Comparison of ENCODE assay signal across 10 mouse cellular contexts in genomic region chr1:120340419-120341171, GRCm38 (mm10). TPM values are rescaled to one million over a fixed set of nuclear protein-coding genes. Genes with fewer than 3 reads are reported as not detected.
DNase-seq lines count a peak whose midpoint lies in the region; ATAC-seq and TF ChIP-seq lines count a peak whose summit lies in the region.
"Had no signal": no experiment of that assay in that cellular context is flagged by ENCODE, and none has a peak within 500 bp of the region (broad histone marks: within the 10 kb centered on the region; RNA-seq: fewer than 3 reads in every experiment).

TSS of gene C1ql2 (plus strand) at chr1:120340582.

- H3K9me3 ChIP-seq in midbrain, embryonic 15.5 days, result no peaks in the 10 kb centered on the region

- under 1% methylated on average over 73 of the region's 73 CpGs for WGBS in midbrain, embryonic 15.5 days

- H3K27ac ChIP-seq in layer of hippocampus, adult 2 months, result peak within 1 kb of the TSS; percentile 93
- H3K27ac ChIP-seq in midbrain, embryonic 15.5 days, result no peak within 1 kb of the TSS

- H3K9ac ChIP-seq in midbrain, embryonic 15.5 days, result peak within 1 kb of the TSS; percentile 12; the same call in 1 of the 2 replicates

- peak; percentile 81 for ATAC-seq in midbrain, embryonic 15.5 days (replicated peaks)

- H3K27me3 ChIP-seq in midbrain, embryonic 15.5 days (replicated peaks), result peaks cover 75% of the 10 kb centered on the region

- DNase-seq in adrenal gland, postnatal 14 days, result peak; percentile 43
- DNase-seq in adrenal gland, postnatal 4 days (ENCODE audit: low spot score in 2 of 2), result no peak
- DNase-seq in thymus, postnatal 4 days, result peak; percentile 15
- no peak for DNase-seq in thymus, postnatal 14 days
- DNase-seq in layer of hippocampus, adult 2 months (ENCODE audit: low spot score in 2 of 2), result peak; percentile 74 to 85
- no peak for DNase-seq in T-cell, adult 2 months (ENCODE audit: low spot score)
- DNase-seq in thymus, adult 18-20 months, result no peak

- TF ChIP-seq CTCF in layer of hippocampus, adult 2 months (conservative IDR thresholded peaks at IDR 0.05), result peak; percentile 68

- no peaks in the 10 kb centered on the region for H3K36me3 ChIP-seq in midbrain, embryonic 15.5 days (replicated peaks)

- H3K4me2 ChIP-seq in midbrain, embryonic 15.5 days, result peak within 1 kb of the TSS; percentile 63

- H3K4me3 ChIP-seq in layer of hippocampus, adult 2 months, result peak within 1 kb of the TSS; percentile 62
- H3K4me3 ChIP-seq in midbrain, embryonic 15.5 days, result peak within 1 kb of the TSS; percentile 40
- H3K4me3 ChIP-seq: myocyte had no signal

- H3K4me1 ChIP-seq in midbrain, embryonic 15.5 days, result peaks cover 28% of the 10 kb centered on the region

RNA-seq across cellular contexts. Expression of gene C1ql2, which starts in this region (rescaled TPM):
- total RNA-seq in adrenal gland, postnatal 14 days (2021), result 0.19 TPM in 1 of 2 replicates, not detected in the other
- under 1 TPM in 1 of 2 experiments, not detected in 1; 0.14 TPM for total RNA-seq in adrenal gland, postnatal 4 days (2021)
- 10 to 100 TPM; 86.1 to 94.4 TPM for total RNA-seq in layer of hippocampus, adult 2 months (2021)
- 17.9 and 21.7 TPM in 2 replicates for polyA plus RNA-seq in midbrain, embryonic 15.5 days (2015; fragmentation: Nextera tagmentation; extraction: Ambion mirVana)
- total RNA-seq: common myeloid progenitor, adult 5-6 weeks had no signal
- polyA plus RNA-seq: myocyte had no signal

Comparison
In these comparisons a context has a peak if more than half of its experiments do, and no peak if none do; other contexts are left out.
1. RNA of gene C1ql2 (total RNA-seq): 86.1 to 94.4 TPM in layer of hippocampus, adult 2 months; 0.14 TPM in adrenal gland, postnatal 4 days and 0.19 TPM in adrenal gland, postnatal 14 days; every median in the first group is over 10 times any median in the second.
2. DNase-seq: peak in thymus, postnatal 4 days (single experiment) and layer of hippocampus, adult 2 months (2 of 2); none in adrenal gland, postnatal 4 days (0 of 2), thymus, postnatal 14 days (single experiment), T-cell, adult 2 months (single experiment) and thymus, adult 18-20 months (0 of 2).
3. Peak in DNase-seq in adrenal gland, postnatal 14 days; RNA of the gene not detected or under 1 TPM.